Mouse (Mus musculus): ENCODE data around the gene Nsrp1.

GRCm38 (mm10) chr11:77087004-77087403 is 8.8 kb upstream of the Nsrp1 start:
- TF ChIP-seq CTCF (IDR thresholded peaks at IDR 0.05) (no peak), EP300 (IDR thresholded peaks at IDR 0.05) (no peak)
